Mouse (Mus musculus): ENCODE measurements around the gene Snx25. TPM values are rescaled to one million over a fixed set of nuclear protein-coding genes. Genes with fewer than 3 reads are reported as not detected.

Gene Snx25
- total RNA-seq, 1 experiment: 8.1 TPM

- Histone ChIP-seq H3K4me3 (ENCODE audit: insufficient read depth in 1 of 2, low read depth in 1 of 2, low read length in 2 of 2, poor library complexity in 1 of 2, severe bottlenecking in 1 of 2) (peak overlapping the region; percentile 82 to 92), H3K9ac (ENCODE audit: insufficient read depth, low read depth, low read length, poor library complexity, severe bottlenecking) (peak overlapping the region; percentile 85), H3K9me3 (ENCODE audit: control insufficient read depth, insufficient read depth, low read depth, low read length) (no peaks in the 10 kb centered on the region), H3K27ac (ENCODE audit: insufficient read depth, low read depth, low read length, poor library complexity, severe bottlenecking) (no peak overlapping the region), H3K4me1 (ENCODE audit: control insufficient read depth in 2 of 2, insufficient read depth in 2 of 2, low read length in 2 of 2, poor library complexity in 1 of 2) (no peaks in the 10 kb centered on the region), H3K36me3 (ENCODE audit: control insufficient read depth, insufficient read depth, low read length, poor library complexity, severe bottlenecking) (no peaks in the 10 kb centered on the region)
- no peak for TF ChIP-seq ZNF384 (IDR thresholded peaks at IDR 0.05; ENCODE audit: low read depth, low read length)
- TF ChIP-seq CHD2 (IDR thresholded peaks at IDR 0.05; ENCODE audit: low read depth, low read length): peak; percentile 87
- TF ChIP-seq MAFK (IDR thresholded peaks at IDR 0.05; ENCODE audit: insufficient read depth, low read depth, low read length): no peak
- no peak for TF ChIP-seq ZC3H11A (IDR thresholded peaks at IDR 0.05; ENCODE audit: borderline replicate concordance, low read depth, low read length)
- TF ChIP-seq HCFC1 (IDR thresholded peaks at IDR 0.05; ENCODE audit: borderline replicate concordance, insufficient read depth, low read length): peak; percentile 58; the same call in 1 of the 2 replicates
- in situ Hi-C loops (cut with MboI; ENCODE audit: low sequenced_read_pairs in 2 of 2, unreplicated experiment in 2 of 2): no loop called here
- DNase-seq (ENCODE audit: low read depth, low spot score): peak; percentile 79
These were observed 11.3 kb upstream of the Snx25 start for GRCm38 (mm10) chr8:46162953-46163869.

- no peak for TF ChIP-seq HCFC1 (IDR thresholded peaks at IDR 0.05; ENCODE audit: borderline replicate concordance, insufficient read depth, low read length)
- no peak for TF ChIP-seq ZNF384 (IDR thresholded peaks at IDR 0.05; ENCODE audit: low read depth, low read length)
- no peak for TF ChIP-seq ZC3H11A (IDR thresholded peaks at IDR 0.05; ENCODE audit: borderline replicate concordance, low read depth, low read length)
- TF ChIP-seq CHD2 (IDR thresholded peaks at IDR 0.05; ENCODE audit: low read depth, low read length): no peak
- no peak for TF ChIP-seq MAFK (IDR thresholded peaks at IDR 0.05; ENCODE audit: insufficient read depth, low read depth, low read length)
- Histone ChIP-seq H3K4me3 (ENCODE audit: insufficient read depth in 1 of 2, low read depth in 1 of 2, low read length in 2 of 2, poor library complexity in 1 of 2, severe bottlenecking in 1 of 2) (peak overlapping the region in 1 of 2 experiments; percentile 86; a peak in 2 of 4 replicates), H3K4me1 (ENCODE audit: control insufficient read depth in 2 of 2, insufficient read depth in 2 of 2, low read length in 2 of 2, poor library complexity in 1 of 2) (0 out of 4 replicates have a peak, but pooled peaks cover 0 to 2% of the 10 kb centered on the region in 2 experiments), H3K9me3 (ENCODE audit: control insufficient read depth, insufficient read depth, low read depth, low read length) (no peaks in the 10 kb centered on the region), H3K27ac (ENCODE audit: insufficient read depth, low read depth, low read length, poor library complexity, severe bottlenecking) (no peak overlapping the region), H3K9ac (ENCODE audit: insufficient read depth, low read depth, low read length, poor library complexity, severe bottlenecking) (no peak overlapping the region), H3K36me3 (ENCODE audit: control insufficient read depth, insufficient read depth, low read length, poor library complexity, severe bottlenecking) (no peaks in the 10 kb centered on the region)
- in situ Hi-C loops (cut with MboI; ENCODE audit: low sequenced_read_pairs in 2 of 2, unreplicated experiment in 2 of 2): no loop called here
- no peak for DNase-seq (ENCODE audit: low read depth, low spot score)
These were observed 1.1 kb upstream of the Snx25 start for GRCm38 (mm10) chr8:46153042-46153441.

DNA sequence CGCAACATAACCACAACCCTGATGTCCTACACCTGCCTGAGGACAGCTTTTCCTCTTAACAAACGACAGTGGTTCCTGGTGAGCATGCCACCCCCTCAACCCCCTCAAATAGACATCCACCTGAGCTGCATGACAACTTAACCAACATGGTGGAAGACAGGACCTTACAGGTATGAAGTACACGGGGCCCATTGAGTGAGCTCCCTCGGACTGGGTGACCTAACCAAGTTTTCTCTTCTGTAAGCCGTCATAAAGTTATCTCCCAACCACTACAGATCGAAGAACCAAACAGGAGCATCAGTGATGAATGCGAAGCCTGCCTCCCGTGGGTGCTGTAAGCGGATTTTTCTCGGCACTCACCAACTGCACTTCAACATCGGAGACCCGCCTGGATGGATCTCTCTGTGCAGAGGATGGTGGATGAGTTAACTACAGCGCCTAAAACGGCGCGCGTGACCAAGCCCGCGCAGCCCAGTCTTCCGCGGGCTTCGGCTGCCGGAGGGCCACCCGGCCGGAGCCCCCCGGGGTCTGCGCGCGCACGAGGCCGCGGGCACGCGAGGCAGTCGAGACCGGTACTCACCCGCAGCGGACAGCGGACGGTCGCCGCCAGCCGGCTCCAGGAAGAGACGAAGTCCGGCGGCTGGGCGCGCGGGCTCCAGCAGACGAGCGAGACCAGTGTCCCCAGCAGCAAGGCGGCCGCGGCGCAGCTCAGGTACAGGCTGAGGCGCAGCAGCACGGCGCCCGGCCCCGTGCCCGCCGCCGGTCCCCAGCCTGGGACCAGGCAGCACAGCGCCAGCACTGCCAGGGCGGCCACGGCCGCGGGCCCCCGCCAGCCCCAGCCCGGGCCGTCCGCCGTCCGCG lies 527 bp downstream of the Snx25 start, which contains the start of gene Cfap97:
TSS of gene Cfap97 (plus strand) at position 570 of the 861 bp plus-strand sequence.
- DNase-seq (ENCODE audit: low read depth, low spot score): no peak
- Histone ChIP-seq H3K27ac (ENCODE audit: insufficient read depth, low read depth, low read length, poor library complexity, severe bottlenecking) (no peak within 1 kb of the TSS), H3K36me3 (ENCODE audit: control insufficient read depth, insufficient read depth, low read length, poor library complexity, severe bottlenecking) (no peaks in the 10 kb centered on the region), H3K9me3 (ENCODE audit: control insufficient read depth, insufficient read depth, low read depth, low read length) (no peaks in the 10 kb centered on the region), H3K4me3 (ENCODE audit: insufficient read depth in 1 of 2, low read depth in 1 of 2, low read length in 2 of 2, poor library complexity in 1 of 2, severe bottlenecking in 1 of 2) (peak within 1 kb of the TSS; percentile 86 to 95), H3K4me1 (ENCODE audit: control insufficient read depth in 2 of 2, insufficient read depth in 2 of 2, low read length in 2 of 2, poor library complexity in 1 of 2) (0 out of 4 replicates have a peak, but pooled peaks cover 0 to 2% of the 10 kb centered on the region in 2 experiments), H3K9ac (ENCODE audit: insufficient read depth, low read depth, low read length, poor library complexity, severe bottlenecking) (peak within 1 kb of the TSS; percentile 72)
- in situ Hi-C loops (cut with MboI; ENCODE audit: low sequenced_read_pairs in 2 of 2, unreplicated experiment in 2 of 2): no loop called here
- TF ChIP-seq HCFC1 (IDR thresholded peaks at IDR 0.05; ENCODE audit: borderline replicate concordance, insufficient read depth, low read length): 0 out of 2 replicates have a peak, but pooled peaks have one; percentile 32
- no peak for TF ChIP-seq ZNF384 (IDR thresholded peaks at IDR 0.05; ENCODE audit: low read depth, low read length)

DNA sequence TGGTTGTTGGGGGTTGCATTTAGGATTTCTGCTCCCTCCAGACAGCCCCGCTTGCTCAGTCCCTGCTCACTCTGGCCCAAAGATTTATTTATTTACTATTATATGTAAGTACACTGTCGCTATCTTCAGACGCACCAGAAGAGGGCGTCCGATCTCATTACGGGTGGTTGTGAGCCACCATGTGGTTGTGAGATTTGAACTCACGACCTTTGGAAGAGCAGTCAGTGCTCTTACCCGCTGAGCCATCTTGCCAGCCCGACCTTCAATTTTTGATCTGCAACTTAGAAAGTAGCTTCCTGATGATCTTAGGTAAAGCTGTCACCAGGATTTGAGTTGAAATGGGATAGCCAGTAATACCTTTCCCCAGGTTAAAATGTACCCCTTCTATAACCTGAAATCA lies 2.2 kb downstream of the Snx25 start:
- Histone ChIP-seq H3K4me1 (ENCODE audit: control insufficient read depth in 2 of 2, insufficient read depth in 2 of 2, low read length in 2 of 2, poor library complexity in 1 of 2) (peaks cover 0 to 4% of the 10 kb centered on the region in 2 experiments; a peak in 1 of 4 replicates), H3K27ac (ENCODE audit: insufficient read depth, low read depth, low read length, poor library complexity, severe bottlenecking) (no peak overlapping the region), H3K9me3 (ENCODE audit: control insufficient read depth, insufficient read depth, low read depth, low read length) (no peaks in the 10 kb centered on the region), H3K9ac (ENCODE audit: insufficient read depth, low read depth, low read length, poor library complexity, severe bottlenecking) (no peak overlapping the region), H3K4me3 (ENCODE audit: insufficient read depth in 1 of 2, low read depth in 1 of 2, low read length in 2 of 2, poor library complexity in 1 of 2, severe bottlenecking in 1 of 2) (no peak overlapping the region), H3K36me3 (ENCODE audit: control insufficient read depth, insufficient read depth, low read length, poor library complexity, severe bottlenecking) (no peaks in the 10 kb centered on the region)
- TF ChIP-seq HCFC1 (IDR thresholded peaks at IDR 0.05; ENCODE audit: borderline replicate concordance, insufficient read depth, low read length) (no peak), CHD2 (IDR thresholded peaks at IDR 0.05; ENCODE audit: low read depth, low read length) (no peak), ZC3H11A (IDR thresholded peaks at IDR 0.05; ENCODE audit: borderline replicate concordance, low read depth, low read length) (no peak), MAFK (IDR thresholded peaks at IDR 0.05; ENCODE audit: insufficient read depth, low read depth, low read length) (no peak), ZNF384 (IDR thresholded peaks at IDR 0.05; ENCODE audit: low read depth, low read length) (no peak)
- DNase-seq (ENCODE audit: low read depth, low spot score): no peak
- in situ Hi-C loops (cut with MboI; ENCODE audit: low sequenced_read_pairs in 2 of 2, unreplicated experiment in 2 of 2): no loop called here

All from ES-E14 (cell line).